Mouse (Mus musculus) brain, embryonic 18.5 days (tissue): ENCODE results near the gene Anp32e.
A peak's percentile ranks its signal among the peaks of the same experiment; 100 is the strongest.
"Not testable (repeated sequence)": the region's sequence is repeated elsewhere in the genome, so short reads cannot be mapped to it uniquely, and the experiment has no call there.

Source experiments
- DNase-seq: peaks from one replicate; pipeline ENCODE4 v3.0.0-alpha.2; 2012; ENCODE audit warnings: low read depth, low spot score

The Anp32e gene

DNA sequence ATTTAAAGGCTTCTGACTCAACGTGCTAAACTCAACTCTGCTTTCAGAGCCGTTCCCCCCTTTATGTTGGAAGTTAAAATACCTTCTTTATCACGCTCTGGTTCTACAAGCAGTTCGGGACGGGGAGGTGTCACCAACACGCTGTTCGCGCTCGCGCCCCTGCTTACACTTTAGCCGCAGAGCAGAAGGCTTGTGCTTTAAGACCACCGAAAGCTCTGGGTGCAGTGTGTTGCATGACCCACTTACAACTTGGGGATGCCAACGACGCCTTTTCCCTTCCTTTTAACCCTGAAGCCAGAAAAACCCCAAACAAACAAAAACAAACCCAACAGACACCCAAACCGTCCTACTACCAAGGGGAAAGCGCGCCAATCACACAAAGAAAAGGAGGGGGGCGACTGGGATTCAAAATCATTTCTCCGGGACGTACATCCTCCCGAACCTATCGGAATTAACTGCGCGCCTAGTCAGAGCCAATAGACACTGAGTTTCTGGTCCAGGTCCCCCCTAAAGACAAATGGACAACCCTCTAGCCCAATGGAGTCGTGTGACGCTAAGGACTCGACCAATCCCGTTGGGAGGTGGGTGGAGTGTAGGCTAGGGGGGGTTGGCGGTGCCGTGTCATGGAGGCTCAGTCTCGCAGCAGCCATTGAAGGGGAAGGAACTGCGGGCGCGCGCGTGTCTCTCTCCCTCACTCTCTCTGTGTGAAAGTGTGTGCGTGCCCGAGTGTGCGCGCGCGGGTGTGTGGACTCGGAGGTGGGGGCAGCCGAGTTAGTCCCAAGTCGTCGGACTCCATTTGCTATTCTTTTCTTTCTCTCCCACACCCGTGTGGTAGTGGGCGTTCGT lies at the start of gene Anp32e:
Gene Anp32e (plus strand): TSS at position 589 of the 846 bp plus-strand sequence.
- peak; percentile 99 for DNase-seq

DNA sequence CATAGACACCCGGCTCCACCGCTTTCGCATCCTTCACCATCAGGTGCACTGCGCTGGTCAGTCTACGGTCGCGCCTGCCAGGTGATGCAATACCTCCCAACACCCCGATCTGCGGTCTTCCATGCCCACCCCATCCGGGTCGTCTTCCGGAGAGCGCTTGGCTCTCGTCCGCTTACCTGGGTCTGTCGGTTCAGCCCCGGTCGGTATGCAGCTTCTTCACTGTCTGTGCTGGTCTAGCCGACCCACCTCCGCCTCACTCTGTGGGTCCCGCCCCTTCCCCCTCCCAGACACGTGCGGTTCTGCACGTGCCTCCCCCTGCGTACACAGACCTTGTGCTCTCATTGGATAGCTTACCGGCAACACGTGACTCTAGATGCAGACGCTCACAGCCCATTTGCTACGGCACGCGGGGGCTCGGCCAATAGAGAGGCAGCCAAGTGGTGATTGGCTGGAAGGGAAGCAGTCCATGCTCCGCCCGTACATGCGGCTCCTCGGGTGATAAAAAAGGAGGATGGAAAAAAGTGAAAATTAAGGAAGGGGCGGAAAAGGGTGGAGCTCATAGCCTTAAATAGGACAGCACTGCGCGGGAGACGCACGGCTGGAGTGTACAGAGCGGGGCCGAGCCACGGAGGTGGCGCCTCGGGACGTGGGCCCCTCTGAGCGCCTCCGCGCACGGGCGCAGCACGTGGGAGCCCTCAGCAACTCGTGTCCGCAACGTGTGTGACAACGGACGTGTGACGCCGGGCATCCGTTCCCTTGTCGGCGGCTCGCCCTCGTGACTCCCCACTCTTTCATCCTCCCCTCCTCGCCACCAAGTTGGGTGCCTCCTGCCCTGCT lies 46.8 kb upstream of the Anp32e start, which contains the start of gene Ciart:
Gene Ciart (minus strand): TSS at position 273 of the 837 bp plus-strand sequence.
- peak; percentile 97 for DNase-seq

DNA sequence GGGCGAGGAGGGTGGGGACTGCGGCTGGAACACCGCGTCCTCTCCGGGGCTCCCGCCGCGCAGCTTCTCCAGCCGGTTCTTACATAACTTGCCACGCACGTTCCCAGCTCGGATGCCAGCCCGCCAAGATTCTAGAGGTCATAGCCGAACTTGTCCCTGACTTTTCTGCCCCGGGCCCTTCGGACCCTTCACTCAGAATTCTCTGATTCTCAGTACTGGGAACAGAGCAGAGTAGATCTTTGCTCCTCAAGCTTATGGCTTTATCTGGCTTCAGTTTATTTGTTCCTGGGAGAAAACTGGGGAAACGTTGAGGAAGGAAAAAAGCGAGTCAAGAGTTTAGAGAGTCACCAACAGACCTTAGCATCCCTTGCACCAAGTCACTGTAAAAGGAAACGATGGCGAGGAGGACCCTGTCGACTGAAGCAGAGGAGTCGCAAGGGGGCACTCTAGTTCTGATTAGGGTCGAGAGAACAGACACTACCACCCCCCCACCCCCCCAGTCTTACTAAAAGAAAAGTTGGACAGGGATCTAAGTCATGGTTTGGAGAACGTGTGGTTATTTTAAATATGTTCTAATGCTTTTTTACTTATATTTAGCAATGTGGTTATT lies 46.1 kb upstream of the Anp32e start:
- no peak for DNase-seq

DNA sequence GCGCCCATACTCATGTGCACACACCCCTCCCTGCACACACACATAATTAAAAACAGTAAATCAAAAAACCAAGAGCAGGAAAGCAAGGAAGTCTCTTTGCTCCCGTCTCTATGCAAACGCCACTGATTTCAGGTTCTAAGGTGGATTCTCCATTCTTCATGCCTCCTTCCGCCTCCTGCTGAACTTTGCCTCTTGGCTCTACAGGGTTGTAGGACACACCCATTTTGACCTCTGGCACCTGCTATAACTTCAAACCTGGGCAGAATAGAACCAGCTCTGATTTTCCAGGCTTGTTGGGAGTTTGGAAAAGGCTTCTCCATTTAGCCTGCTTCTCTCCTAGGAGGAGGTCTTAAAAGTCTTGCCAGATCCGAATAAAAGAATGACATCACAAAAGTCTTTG lies 44.6 kb upstream of the Anp32e start:
- DNase-seq, result no peak

DNA sequence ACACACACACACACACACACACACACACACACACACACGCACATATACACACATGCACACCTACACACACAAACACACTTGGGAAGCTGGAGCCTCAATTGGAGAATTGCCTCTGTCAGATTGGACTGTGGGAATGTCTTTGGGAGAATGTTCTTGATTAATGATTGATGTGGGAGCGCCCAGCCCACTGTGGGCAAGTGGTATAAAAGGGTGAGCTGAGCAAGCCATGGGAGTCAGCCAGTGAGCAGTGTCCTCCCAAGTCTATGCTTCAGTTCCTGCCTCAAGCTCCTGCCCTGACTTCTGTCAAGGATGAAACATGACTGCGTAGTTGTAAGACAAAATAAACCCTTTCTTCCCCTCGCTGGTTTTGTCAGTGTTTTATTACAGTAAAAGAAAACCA lies 41.5 kb upstream of the Anp32e start:
- DNase-seq, result no peak

DNA sequence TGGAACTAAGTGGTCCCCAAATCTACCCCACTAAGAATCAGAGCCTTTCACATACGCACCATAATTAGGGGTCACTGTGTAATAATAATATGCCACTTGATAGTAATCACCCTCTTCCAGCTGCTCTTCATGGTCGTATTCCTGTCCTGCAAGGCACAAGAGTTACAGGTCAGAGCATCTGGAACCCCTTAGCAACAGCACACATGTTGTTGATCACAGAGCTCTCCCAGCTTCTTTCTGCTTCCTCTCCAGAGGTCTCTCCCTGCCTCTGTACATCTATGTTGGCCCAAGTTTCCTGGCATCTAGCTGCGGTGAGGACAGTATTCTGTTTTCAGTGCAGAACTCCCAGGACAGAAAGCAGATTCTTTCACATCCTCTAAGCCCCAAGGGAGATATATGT lies 39.4 kb upstream of the Anp32e start:
- no peak for DNase-seq

DNA sequence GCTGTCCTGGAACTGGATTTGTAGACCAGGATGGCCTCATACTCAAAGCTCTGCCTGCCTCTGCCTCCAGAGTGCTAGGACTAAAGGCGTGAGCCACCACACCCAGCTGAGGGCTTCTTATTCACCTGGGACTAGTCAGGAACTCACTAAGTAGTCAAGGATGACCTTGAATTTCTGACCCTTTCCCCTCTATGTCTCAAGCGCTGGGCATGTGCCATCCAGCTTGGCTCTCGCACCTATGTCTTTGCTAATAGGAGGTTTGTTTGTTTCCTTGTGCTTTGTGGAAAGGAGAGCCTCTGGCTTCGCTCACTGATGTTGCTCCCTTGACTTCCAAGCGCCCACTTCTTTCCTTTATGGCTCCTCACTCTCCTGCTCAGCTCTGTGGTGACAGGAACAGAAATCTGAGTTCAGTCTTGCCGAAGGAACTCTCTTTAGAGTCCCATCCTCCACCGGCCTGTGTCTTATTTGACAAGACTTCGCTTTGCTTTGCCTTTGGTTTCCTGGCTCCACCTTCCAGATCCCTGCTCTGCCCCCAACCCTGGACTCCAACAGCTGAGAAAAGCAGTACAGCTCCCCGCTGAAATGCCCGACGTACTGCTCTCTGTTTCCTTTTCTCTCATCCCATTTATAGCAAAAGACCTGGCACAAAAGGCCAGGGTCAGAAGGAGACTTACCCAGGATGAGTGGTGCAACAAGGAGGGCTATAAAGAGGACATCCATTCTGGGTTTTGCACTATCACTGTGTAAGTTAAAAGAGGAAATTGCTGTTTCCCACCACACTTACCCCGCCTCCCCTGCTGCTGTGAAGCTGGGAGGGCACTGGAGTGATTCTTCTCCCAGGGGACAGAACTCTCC lies 37.6 kb upstream of the Anp32e start, which contains the start of gene BC028528:
Gene BC028528 (minus strand): TSS at position 795 of the 855 bp plus-strand sequence.
- DNase-seq, result no peak

DNA sequence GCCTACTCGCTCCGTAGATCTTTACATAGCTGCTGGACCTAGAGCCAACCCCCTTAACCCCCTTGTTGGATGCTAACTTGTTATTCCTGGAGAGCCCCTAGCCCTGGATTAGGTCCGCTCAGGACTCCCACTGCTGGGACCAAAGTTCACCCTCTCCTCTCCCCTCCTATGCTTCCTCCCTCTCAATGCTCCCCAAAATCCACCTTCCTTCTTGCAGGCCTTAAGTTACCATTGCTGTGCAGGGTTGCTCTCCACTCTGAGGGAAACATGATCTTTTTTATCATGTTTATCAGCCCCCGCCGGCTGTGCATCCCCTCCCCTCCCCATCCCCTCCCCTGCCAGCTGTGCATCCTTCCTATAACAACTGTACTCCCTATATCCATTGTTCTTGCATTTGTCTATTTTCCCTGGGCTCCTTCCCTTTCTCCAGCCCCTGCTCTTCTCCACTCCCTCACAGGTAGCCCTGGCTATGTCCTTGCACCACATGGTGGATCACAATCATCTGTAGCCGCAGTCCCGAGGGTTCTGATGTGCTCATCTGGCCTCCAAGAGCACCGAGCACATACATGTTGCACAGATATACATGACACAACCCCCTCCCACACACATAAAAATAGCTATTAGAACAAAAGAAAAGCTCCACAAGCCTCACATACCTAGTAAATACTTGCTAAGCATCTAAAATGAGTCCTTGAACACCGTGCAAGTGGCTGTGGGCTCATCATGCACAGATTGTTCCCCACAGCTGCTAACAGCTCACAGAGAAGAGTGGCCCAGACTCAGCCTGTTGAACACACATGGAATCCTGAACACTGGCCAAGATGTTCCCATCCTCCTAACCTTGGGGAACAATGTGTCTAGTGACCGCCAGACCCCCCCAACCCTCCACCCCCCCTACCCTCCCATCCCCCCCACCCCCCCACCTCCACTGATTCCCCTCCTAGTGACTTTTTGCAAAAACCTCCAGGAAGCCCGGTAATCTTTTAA lies 36.7 kb upstream of the Anp32e start:
- DNase-seq, result no peak

DNA sequence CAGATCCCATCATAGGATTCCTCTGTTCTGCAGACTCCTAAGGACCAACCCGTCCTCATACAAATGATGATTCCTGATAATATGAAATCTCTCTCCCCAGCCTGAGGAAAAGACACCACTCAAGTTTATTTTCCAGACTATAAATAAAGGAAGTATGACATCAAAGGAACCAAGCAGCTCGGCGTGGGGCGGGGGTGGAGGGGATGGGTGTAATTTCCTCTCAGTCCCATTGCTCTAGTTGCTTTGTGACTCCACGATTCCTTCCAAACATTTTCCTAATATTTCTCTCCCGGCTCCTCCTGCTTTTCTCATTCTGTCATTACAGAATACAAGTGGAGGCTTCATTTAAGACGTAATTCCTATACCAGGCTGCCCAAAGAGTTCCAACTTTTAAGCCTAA lies 35.9 kb upstream of the Anp32e start:
- no peak for DNase-seq

DNA sequence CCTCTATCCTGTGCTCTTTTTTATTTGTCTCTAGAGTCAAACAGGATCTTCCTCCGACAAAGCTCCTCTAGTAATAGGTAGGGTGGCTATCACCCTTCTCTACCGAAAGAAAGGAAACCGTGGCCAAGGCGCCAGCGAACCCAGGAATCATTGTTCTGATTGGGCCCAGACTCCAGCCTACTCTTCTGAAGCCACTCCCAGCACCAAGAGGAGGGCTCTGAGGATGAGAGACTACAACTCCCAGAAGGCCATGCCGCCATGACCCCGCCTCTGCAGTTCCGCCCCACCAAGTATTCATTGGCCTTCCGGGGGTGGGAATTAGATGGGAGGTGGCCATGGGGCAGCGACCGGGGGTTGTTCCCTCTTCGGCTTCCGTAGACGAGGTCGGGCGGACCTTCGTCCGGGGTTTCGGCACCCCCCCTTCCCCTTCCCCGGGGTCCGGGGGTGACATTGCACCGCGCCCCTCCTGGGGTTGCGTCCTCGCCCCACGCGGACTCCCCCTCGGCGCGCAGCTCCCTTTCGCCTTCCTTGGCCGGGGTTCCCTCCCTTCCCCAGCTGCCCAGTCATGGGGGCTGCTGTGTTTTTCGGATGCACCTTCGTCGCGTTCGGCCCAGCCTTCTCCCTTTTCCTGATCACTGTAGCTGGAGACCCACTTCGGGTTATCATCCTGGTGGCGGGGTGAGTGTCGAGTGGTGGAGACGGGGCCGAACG lies 35.3 kb upstream of the Anp32e start, which contains the start of gene Aph1a:
Gene Aph1a (plus strand): TSS at position 364 of the 711 bp plus-strand sequence.
- peak; percentile 95 for DNase-seq

DNA sequence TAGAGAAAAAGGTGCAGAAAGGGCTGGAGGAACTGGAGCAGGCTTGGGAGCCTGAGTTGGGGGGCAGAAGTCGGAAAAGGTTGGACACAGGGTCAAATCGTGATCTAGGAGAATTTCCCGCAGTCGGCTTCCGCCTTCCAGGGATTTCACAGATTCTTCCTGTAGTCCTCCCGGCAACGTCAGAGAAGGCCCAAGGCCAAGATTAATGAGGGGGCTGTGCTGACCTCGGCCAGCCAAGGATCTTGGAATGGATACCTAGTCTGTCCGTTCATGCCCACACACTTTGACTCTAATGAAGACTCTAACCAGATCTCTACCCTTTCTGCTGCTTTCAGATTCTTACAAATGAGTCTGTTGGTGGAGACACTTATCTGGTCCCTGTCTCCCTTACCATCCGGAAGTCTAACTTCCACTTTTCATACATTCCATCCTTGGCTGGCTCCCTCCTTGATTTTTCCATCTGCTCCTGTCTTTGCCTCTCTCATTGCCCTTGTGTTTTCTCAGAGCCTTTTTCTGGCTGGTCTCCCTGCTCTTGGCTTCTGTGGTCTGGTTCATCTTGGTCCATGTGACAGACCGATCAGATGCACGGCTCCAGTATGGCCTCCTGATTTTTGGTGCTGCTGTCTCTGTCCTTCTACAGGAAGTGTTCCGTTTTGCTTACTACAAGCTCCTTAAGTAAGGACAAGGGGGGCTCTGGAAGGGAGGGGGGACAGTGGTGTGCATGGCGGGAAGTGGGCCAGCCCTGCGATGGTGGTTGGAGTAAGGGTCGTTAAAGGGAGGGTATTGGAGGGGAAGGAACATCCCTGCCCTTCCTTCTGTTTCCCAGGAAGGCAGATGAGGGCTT lies 34.5 kb upstream of the Anp32e start:
- no peak for DNase-seq

DNA sequence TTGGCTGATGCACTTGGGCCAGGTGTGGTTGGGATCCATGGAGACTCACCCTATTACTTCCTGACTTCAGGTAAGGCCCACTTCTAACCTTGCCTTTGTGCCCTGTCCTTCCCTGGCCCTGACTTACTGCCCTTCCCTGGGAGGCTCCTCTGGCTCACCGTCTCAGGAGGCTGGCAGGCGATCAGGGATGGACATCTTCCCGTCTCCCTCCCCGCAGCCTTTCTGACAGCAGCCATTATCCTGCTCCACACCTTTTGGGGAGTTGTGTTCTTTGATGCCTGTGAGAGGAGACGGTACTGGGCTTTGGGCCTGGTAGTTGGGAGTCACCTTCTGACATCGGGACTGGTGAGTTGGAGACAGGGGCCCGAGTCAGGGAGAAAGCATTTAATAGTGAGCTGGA lies 33.5 kb upstream of the Anp32e start:
- not testable (repeated sequence) for DNase-seq

DNA sequence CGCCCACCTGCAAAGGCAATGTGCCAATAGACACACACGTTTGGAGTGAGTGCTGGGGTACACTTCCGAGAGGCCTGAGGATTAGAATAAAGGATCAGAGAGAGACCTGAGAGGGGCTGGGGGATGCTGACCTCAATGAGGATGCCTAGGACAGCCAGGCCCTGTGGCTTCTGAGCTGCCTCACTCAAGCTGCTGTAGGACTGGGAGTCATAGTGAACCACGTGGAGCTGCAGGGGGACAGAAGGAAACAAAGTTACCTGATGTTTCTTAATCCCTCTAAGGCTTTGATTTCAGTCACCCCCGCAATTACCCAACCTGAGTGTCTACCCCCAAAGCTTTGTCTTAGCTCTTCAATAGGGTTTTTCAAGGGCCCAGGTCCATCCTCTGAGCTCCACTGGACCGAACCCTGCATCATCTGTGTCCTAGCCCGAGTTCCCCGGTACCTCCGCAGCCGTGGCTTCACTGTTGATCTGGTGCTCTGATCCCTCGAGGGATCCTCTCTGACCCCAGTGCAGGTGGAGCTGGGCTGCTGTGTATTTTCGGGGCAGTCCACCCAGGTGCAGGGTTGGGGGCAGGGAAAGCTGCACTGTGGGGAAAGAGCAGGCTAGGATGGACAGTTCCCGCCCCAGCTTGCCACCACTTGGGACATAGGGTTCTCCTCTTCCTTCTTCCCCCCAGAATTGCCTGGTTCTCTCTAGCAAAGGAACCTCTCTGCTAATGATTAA lies 29.1 kb upstream of the Anp32e start:
- DNase-seq, result no peak

DNA sequence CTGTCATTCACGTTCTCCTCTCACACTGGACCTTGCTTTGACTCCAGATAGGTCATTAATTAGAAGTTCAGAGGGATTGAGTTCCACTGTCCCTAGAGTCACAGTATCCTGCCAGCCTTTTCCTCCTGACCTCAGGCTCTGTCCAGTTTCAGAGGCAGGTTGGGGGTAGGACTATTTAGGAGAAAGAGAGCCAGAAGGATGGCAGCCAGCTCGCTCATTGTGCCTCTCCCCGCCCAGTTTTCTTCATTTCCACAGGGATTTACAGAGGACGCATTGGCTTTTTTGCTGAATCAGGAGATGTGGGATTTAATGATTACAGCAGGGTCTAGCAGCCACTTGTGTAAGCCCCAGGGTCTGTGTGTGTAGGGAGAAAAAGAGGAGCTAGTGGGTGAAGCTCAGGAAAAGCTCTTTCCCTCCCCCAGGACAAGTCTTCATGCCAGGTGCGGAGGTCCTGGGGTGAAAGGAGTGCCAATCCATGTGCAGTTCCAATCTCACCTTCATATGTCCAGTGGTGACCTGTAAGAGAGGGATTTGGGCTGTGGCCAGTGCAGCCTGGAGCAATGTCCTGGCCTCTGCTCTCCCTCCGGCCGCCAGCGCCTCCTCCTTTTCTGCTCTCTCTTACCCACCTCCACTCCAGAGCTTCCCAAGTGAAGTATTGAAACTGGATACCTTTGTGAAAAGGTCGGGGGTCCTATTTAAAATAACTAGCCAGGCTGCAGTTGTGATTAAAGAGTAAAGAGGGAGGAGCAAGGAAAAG lies 27.3 kb upstream of the Anp32e start:
- DNase-seq, result no peak

DNA sequence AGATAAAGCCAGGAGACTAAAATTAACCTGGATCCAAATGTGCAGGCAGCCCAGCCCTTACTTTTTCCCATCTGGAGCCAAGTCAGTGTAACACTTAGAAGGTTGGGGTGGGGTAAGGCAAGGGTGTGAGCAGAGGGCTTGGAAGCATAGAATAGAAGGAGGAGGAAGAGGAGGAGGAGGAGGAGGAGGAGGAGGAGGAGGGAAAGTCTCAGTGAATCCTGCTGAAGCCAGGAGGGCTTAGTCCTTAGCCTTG lies 26.7 kb upstream of the Anp32e start:
- DNase-seq, result no peak

DNA sequence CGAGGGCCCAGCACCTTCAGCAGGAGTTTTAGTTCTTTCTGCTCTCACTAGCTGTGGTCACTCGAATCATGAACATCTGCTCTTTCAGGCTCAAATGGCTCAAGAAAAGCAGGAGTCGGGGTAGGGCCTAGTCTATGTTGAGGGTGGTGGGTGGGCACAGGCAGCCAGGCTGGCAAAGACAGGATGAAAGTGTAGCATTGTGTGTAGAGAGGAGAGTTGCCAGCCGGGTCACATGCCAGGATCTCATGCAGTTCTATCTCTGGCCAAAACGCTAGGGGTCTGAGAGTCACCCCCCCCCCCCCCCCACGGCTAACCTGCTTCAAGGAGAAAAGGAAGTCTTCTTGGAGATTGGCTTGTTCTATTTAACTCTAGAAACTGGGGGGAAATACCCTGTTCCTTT lies 26.4 kb upstream of the Anp32e start:
- DNase-seq, result no peak
